ENCODE assay signal across 27 mouse cellular contexts in genomic region chr3:103650406-103650805, GRCm38 (mm10). TPM values are rescaled to one million over a fixed set of nuclear protein-coding genes. Genes with fewer than 3 reads are reported as not detected.
"Had no signal": no experiment of that assay in that cellular context is flagged by ENCODE, and none has a peak within 500 bp of the region (broad histone marks: within the 10 kb centered on the region; RNA-seq: fewer than 3 reads in every experiment).

No protein-coding gene starts in this region.

- H3K4me1 ChIP-seq: heart, embryonic 12.5 days; hindbrain, embryonic 12.5 days; intestine, embryonic 15.5 days; kidney, embryonic 15.5 days; liver, embryonic 13.5 days; liver, embryonic 15.5 days had no signal

- ATAC-seq: hindbrain, embryonic 16.5 days; inflammation-experienced regulatory T-cells, adult 6 months; intestine, embryonic 15.5 days; intestine, postnatal 0 days had no signal

- DNase-seq: gastrocnemius, postnatal 14 days; gastrocnemius, postnatal 36 days; heart, adult 11 months; heart, adult 2 months; heart, postnatal 10 days; heart, postnatal 4 days; kidney, adult 18-20 months; kidney, adult 8-10 months; kidney, postnatal 10 days; kidney, postnatal 25 days; kidney, postnatal 4 days; liver; liver, embryonic 13.5 days had no signal

- H3K4me2 ChIP-seq: heart, embryonic 12.5 days; hindbrain, embryonic 12.5 days; hindbrain, embryonic 14.5 days; intestine, embryonic 15.5 days; kidney, embryonic 15.5 days; liver, embryonic 11.5 days; liver, embryonic 13.5 days; liver, embryonic 15.5 days had no signal

- H3K9ac ChIP-seq: heart, embryonic 12.5 days; hindbrain, embryonic 12.5 days; hindbrain, embryonic 14.5 days; intestine, embryonic 15.5 days; kidney, embryonic 15.5 days; liver, embryonic 13.5 days; liver, embryonic 15.5 days had no signal

- H3K27me3 ChIP-seq: heart, embryonic 12.5 days; hindbrain, embryonic 12.5 days; intestine, embryonic 15.5 days; kidney, embryonic 15.5 days; liver, embryonic 13.5 days; liver, embryonic 15.5 days had no signal

- H3K36me3 ChIP-seq: heart, embryonic 12.5 days; hindbrain, embryonic 10.5 days; hindbrain, embryonic 12.5 days; intestine, embryonic 15.5 days; kidney, embryonic 15.5 days; liver, embryonic 13.5 days; liver, embryonic 15.5 days had no signal

- H3K4me3 ChIP-seq: heart, adult 2 months; heart, embryonic 12.5 days; hindbrain, embryonic 10.5 days; hindbrain, embryonic 12.5 days; intestine, embryonic 15.5 days; kidney, embryonic 15.5 days; layer of hippocampus, adult 2 months; left cerebral cortex, adult 2 months; liver, embryonic 13.5 days; liver, embryonic 15.5 days had no signal

- H3K9me3 ChIP-seq: hindbrain, embryonic 10.5 days; hindbrain, embryonic 12.5 days; intestine, embryonic 15.5 days; kidney, embryonic 15.5 days; liver, embryonic 13.5 days; liver, embryonic 15.5 days had no signal

- H3K27ac ChIP-seq: heart, adult 2 months; hindbrain, embryonic 10.5 days; hindbrain, embryonic 12.5 days; hindbrain, embryonic 14.5 days; intestine, embryonic 15.5 days; kidney, embryonic 15.5 days; layer of hippocampus, adult 2 months; left cerebral cortex, adult 2 months; liver, embryonic 13.5 days; liver, embryonic 15.5 days had no signal

RNA-seq across cellular contexts. Expression of gene Atg4a-ps, which starts 4.5 kb away (rescaled TPM):
- polyA plus RNA-seq: heart, adult 2 months; heart, embryonic 12.5 days; heart, embryonic 14.5 days; hindbrain, embryonic 12.5 days; intestine, embryonic 15.5 days; kidney, embryonic 15.5 days had no signal
